Mouse (Mus musculus): ENCODE results near the gene Gm3500. TPM values are rescaled to one million over a fixed set of nuclear protein-coding genes. Genes with fewer than 3 reads are reported as not detected.

The Gm3500 gene
- total RNA-seq (2023), result not detected

GRCm38 (mm10) chr14:5388949-5389348 lies at the start of gene Gm3500:
Gene Gm3500, minus strand, starts transcription at chr14:5389049.

GRCm38 (mm10) chr14:5334828-5335227 lies 54.0 kb downstream of the Gm3500 start, which contains the start of gene Gm3542:
Gene Gm3542, minus strand, starts transcription at chr14:5334928.

Other genes with a start within 250 kb of the Gm3500 start
- gene Gm3317, start 224.5 kb downstream of the Gm3500 start, total RNA-seq (2023), result not detected
- not detected for gene Gm8271, start 203.3 kb downstream of the Gm3500 start, total RNA-seq (2023)
- gene Gm3526, start 128.5 kb downstream of the Gm3500 start, total RNA-seq (2023), result not detected
- gene Gm3542, start 54.1 kb downstream of the Gm3500 start, total RNA-seq (2023), result not detected
- gene Gm3194, start 66.4 kb upstream of the Gm3500 start, total RNA-seq (2023), result 1 to 10 TPM in 1 of 2 experiments, under 1 TPM in 1; 0.76 to 1.2 TPM
- gene Gm8246, start 88.8 kb upstream of the Gm3500 start, total RNA-seq (2023), result not detected
- gene Gm3187, start 95.2 kb upstream of the Gm3500 start, total RNA-seq (2023), result not detected
- gene Gm3488, start 112.6 kb upstream of the Gm3500 start, total RNA-seq (2023), result under 1 TPM in 1 of 2 experiments, not detected in 1; 0.71 TPM
- gene Gm3532, start 149.4 kb upstream of the Gm3500 start, total RNA-seq (2023), result not detected
- gene Gm8265, start 244.0 kb upstream of the Gm3500 start, total RNA-seq (2023), result not detected